Mouse (Mus musculus): ENCODE data around the gene Il4i1. TPM values are rescaled to one million over a fixed set of nuclear protein-coding genes. Genes with fewer than 3 reads are reported as not detected.

Gene Il4i1
- total RNA-seq, 4 experiments from 2014 or later = 0.35 to 1.2 (median 0.88) TPM

Small RNAs within 50 kb of the gene (microRNA-seq; reads per million reads assigned to microRNA genes)
- gene Mir707 = not detected

Other genes with a start within 250 kb of the Il4i1 start
- gene Napsa, start 244.0 kb upstream of the Il4i1 start, total RNA-seq (2022) = 1 to 10 TPM in 1 of 4 experiments, under 1 TPM in 3; 0.28 to 1.9 (median 0.37) TPM
- 1 to 10 TPM; 2.7 to 4.0 (median 2.7) TPM for gene Kcnc3, start 225.7 kb upstream of the Il4i1 start, total RNA-seq (2022)
- 100 to 1,000 TPM in 1 of 4 experiments, 10 to 100 TPM in 3; 88.0 to 111 (median 88.2) TPM for gene Myh14, start 145.5 kb upstream of the Il4i1 start, total RNA-seq (2022)
- gene Izumo2, start 107.6 kb upstream of the Il4i1 start, total RNA-seq (2022) = not detected
- 10 to 100 TPM; 23.5 to 29.3 (median 27.3) TPM for gene Vrk3, start 68.0 kb upstream of the Il4i1 start, total RNA-seq (2022)
- under 1 TPM in 2 of 4 experiments, not detected in 2; 0.06 to 0.09 TPM for gene Zfp473, start 65.3 kb upstream of the Il4i1 start, total RNA-seq (2022)
- gene Nup62, start 299 bp upstream of the Il4i1 start, total RNA-seq (2022) = 10 to 100 TPM; 18.7 to 32.3 (median 24.4) TPM
- 10 to 100 TPM; 55.1 to 71.1 (median 64.7) TPM for gene Atf5, start 271 bp downstream of the Il4i1 start, total RNA-seq (2022)
- gene Akt1s1, start 32.6 kb downstream of the Il4i1 start, total RNA-seq (2022) = 10 to 100 TPM; 64.3 to 76.2 (median 70.5) TPM
- gene Tbc1d17, start 32.7 kb downstream of the Il4i1 start, total RNA-seq (2022) = 10 to 100 TPM; 40.7 to 59.5 (median 51.5) TPM
- gene Pnkp, start 40.8 kb downstream of the Il4i1 start, total RNA-seq (2022) = 10 to 100 TPM; 17.8 to 20.6 (median 19.6) TPM
- gene Ptov1, start 53.4 kb downstream of the Il4i1 start, total RNA-seq (2022) = 100 to 1,000 TPM; 178 to 199 (median 189) TPM
- 10 to 100 TPM; 79.8 to 88.1 (median 85.0) TPM for gene Med25, start 76.3 kb downstream of the Il4i1 start, total RNA-seq (2022)
- gene Fuz, start 79.7 kb downstream of the Il4i1 start, total RNA-seq (2022) = 10 to 100 TPM; 14.9 to 18.5 (median 17.4) TPM
- gene Ap2a1, start 113.1 kb downstream of the Il4i1 start, total RNA-seq (2022) = 10 to 100 TPM; 61.0 to 74.9 (median 67.2) TPM
- not detected for gene Tsks, start 126.8 kb downstream of the Il4i1 start, total RNA-seq (2022)
- gene Cpt1c, start 158.5 kb downstream of the Il4i1 start, total RNA-seq (2022) = 1 to 10 TPM; 1.4 to 2.7 (median 1.8) TPM
- 100 to 1,000 TPM in 2 of 4 experiments, 10 to 100 TPM in 2; 88.3 to 107 (median 102) TPM for gene Prmt1, start 170.2 kb downstream of the Il4i1 start, total RNA-seq (2022)
- 10 to 100 TPM; 23.2 to 31.9 (median 27.0) TPM for gene Irf3, start 181.3 kb downstream of the Il4i1 start, total RNA-seq (2022)
- 10 to 100 TPM in 3 of 4 experiments, 1 to 10 TPM in 1; 8.6 to 13.5 (median 11.0) TPM for gene Bcl2l12, start 182.3 kb downstream of the Il4i1 start, total RNA-seq (2022)
- 10 to 100 TPM; 46.8 to 56.2 (median 49.7) TPM for gene Scaf1, start 200.0 kb downstream of the Il4i1 start, total RNA-seq (2022)
- 10 to 100 TPM; 40.2 to 49.8 (median 44.1) TPM for gene Rras, start 201.6 kb downstream of the Il4i1 start, total RNA-seq (2022)
- gene Prr12, start 236.5 kb downstream of the Il4i1 start, total RNA-seq (2022) = 10 to 100 TPM; 22.4 to 26.3 (median 24.9) TPM
- 10 to 100 TPM; 30.6 to 33.8 (median 32.7) TPM for gene Nosip, start 246.0 kb downstream of the Il4i1 start, total RNA-seq (2022)
- 1 to 10 TPM; 5.6 to 7.8 (median 6.7) TPM for gene Prrg2, start 246.3 kb downstream of the Il4i1 start, total RNA-seq (2022)

Data from heart, adult 8-10 months (tissue).